Mouse (Mus musculus): ENCODE measurements around the gene Calcrl. TPM values are rescaled to one million over a fixed set of nuclear protein-coding genes. Genes with fewer than 3 reads are reported as not detected.

Gene Calcrl
- polyA plus RNA-seq, 1 experiment from 2014 or later: 23.6 TPM

GRCm38 (mm10) chr2:84388023-84388416 is 37.2 kb downstream of the Calcrl start:
- Histone ChIP-seq H3K36me3 (no peaks in the 10 kb centered on the region), H3K27me3 (no peaks in the 10 kb centered on the region), H3K4me2 (replicated peaks) (no peak overlapping the region), H3K9me3 (no peaks in the 10 kb centered on the region), H3K27ac (no peak overlapping the region), H3K4me1 (no peaks in the 10 kb centered on the region; the same call in 1 of the 2 replicates), H3K9ac (no peak overlapping the region), H3K4me3 (no peak overlapping the region)
- no peak for ATAC-seq (ENCODE audit: insufficient number of reproducible peaks, insufficient read depth, low FRiP score, low TSS enrichment)
- 65% methylated on average over 7 of the region's 7 CpGs for WGBS

DNA sequence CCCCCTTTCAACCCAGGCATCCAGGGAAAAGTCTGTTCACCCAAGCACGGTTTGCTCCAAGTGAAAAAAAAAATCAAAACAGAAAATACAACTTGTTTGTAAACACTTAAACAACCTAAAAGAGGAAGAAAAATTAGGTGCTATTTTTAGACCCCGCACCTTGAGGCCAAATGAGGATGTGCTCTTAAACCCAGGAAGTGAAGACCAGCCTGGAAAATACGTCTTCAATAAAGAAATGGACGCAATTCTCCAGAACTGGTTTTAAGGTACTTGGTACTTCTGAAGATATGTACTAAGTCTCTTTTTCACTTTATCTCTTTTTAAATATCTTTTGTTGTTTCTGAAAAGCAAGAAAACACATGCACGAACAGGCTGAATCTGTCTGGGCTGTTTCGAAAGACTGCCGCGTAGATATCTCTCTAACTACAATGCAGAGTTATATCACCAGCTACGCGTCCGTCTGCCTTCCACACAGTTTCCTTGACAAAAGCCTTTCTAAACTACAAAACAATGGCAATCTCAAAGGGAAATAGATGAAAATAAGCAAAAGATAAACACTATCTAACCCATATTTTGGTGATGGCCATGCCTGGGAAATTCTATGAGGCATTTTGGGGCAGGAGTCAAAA is 37.7 kb downstream of the Calcrl start:
- WGBS: 69% methylated on average over 11 of the region's 11 CpGs
- Histone ChIP-seq H3K9me3 (no peaks in the 10 kb centered on the region), H3K4me1 (no peaks in the 10 kb centered on the region; the same call in 1 of the 2 replicates), H3K4me3 (0 out of 2 replicates have a peak overlapping the region, but pooled peaks have one; percentile 6), H3K9ac (no peak overlapping the region), H3K27ac (no peak overlapping the region), H3K27me3 (no peaks in the 10 kb centered on the region), H3K4me2 (replicated peaks) (peak overlapping the region; percentile 29), H3K36me3 (no peaks in the 10 kb centered on the region)
- ATAC-seq (ENCODE audit: insufficient number of reproducible peaks, insufficient read depth, low FRiP score, low TSS enrichment): no peak

GRCm38 (mm10) chr2:84386563-84387393 is 38.4 kb downstream of the Calcrl start:
- H3K36me3 ChIP-seq: no peaks in the 10 kb centered on the region
- H3K9ac ChIP-seq: no peak overlapping the region
- H3K27ac ChIP-seq: no peak overlapping the region
- peak overlapping the region; percentile 29 for H3K4me2 ChIP-seq (replicated peaks)
- H3K27me3 ChIP-seq: no peaks in the 10 kb centered on the region
- no peak for ATAC-seq (ENCODE audit: insufficient number of reproducible peaks, insufficient read depth, low FRiP score, low TSS enrichment)
- H3K9me3 ChIP-seq: no peaks in the 10 kb centered on the region
- H3K4me1 ChIP-seq: no peaks in the 10 kb centered on the region; the same call in 1 of the 2 replicates
- 35% methylated on average over 18 of the region's 18 CpGs for WGBS
- 0 out of 2 replicates have a peak overlapping the region, but pooled peaks have one; percentile 6 for H3K4me3 ChIP-seq

DNA sequence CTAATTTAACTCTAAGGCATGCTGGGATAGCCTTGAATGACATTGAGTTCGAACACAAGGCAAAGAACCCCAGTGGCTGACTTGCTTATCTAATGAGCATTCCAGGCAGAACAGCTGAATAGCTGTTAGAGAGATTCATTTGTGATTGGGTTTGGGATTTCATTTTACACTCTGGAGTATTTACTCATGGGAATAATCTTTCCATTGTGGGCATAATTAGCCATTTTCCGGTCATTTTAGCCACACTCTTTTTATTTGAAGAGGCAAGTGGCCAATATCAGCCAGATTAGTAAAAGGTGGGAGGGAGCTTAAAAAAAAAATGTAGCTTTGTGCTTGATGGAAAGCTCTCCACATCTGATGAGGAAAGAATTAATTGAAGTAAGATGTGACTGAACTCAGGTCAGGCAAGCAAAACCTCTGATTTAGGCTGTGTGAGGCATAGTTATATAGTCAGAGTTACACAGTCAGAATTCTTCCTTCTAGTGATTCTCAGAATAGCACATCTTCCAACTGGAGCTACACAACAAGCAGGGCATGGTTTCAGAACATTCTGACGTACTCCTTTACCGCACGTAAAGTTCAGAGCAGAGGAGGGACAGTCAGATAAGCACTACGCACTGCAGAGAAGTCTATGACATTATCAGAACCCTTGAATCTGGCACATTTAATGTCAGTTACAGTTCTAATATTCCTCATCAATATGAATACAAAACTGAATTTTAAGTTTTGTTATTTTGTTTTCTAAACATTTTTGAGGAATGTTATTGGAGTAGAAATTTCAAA is 40.1 kb downstream of the Calcrl start:
- no peaks in the 10 kb centered on the region for H3K36me3 ChIP-seq
- H3K27ac ChIP-seq: no peak overlapping the region
- no peak overlapping the region for H3K4me2 ChIP-seq (replicated peaks)
- H3K27me3 ChIP-seq: no peaks in the 10 kb centered on the region
- H3K4me1 ChIP-seq: peaks cover 2% of the 10 kb centered on the region; the same call in 1 of the 2 replicates
- H3K9me3 ChIP-seq: no peaks in the 10 kb centered on the region
- no peak overlapping the region for H3K9ac ChIP-seq
- H3K4me3 ChIP-seq: no peak overlapping the region
- ATAC-seq (ENCODE audit: insufficient number of reproducible peaks, insufficient read depth, low FRiP score, low TSS enrichment): no peak
- WGBS: 68% methylated on average over 6 of the region's 6 CpGs

GRCm38 (mm10) chr2:84383828-84384227 is 41.4 kb downstream of the Calcrl start:
- no peaks in the 10 kb centered on the region for H3K9me3 ChIP-seq

DNA sequence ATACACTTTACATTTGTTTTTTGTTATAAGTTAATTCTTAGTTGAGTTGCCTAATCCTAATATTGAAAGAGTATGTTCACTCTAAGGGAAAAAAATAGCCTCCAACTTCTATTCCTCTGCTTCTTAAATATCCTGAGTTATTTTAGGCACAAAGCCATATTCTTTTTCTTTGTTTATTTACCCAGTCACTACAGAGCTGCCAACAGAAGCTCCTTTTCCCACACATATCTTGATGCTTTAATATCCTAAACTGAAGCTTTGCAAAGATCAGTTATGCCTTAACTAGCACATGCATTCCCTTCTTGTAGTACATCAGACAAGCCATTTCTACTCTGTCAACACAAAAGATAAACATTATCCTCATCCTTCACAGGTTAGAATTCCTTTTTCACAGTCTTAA is 42.7 kb downstream of the Calcrl start:
- no peak overlapping the region for H3K27ac ChIP-seq
- no peak overlapping the region for H3K9ac ChIP-seq
- ATAC-seq (ENCODE audit: insufficient number of reproducible peaks, insufficient read depth, low FRiP score, low TSS enrichment): no peak
- H3K27me3 ChIP-seq: no peaks in the 10 kb centered on the region
- peaks cover 2% of the 10 kb centered on the region; the same call in 1 of the 2 replicates for H3K4me1 ChIP-seq
- H3K36me3 ChIP-seq: no peaks in the 10 kb centered on the region
- H3K4me2 ChIP-seq (replicated peaks): no peak overlapping the region
- no peaks in the 10 kb centered on the region for H3K9me3 ChIP-seq
- H3K4me3 ChIP-seq: no peak overlapping the region

More at GRCm38 (mm10) chr2:84383828-84384227, 41.4 kb downstream of the Calcrl start:
- 81% methylated on average over 4 of the region's 4 CpGs for WGBS
- H3K4me3 ChIP-seq: no peak overlapping the region
- no peaks in the 10 kb centered on the region for H3K27me3 ChIP-seq
- ATAC-seq (ENCODE audit: insufficient number of reproducible peaks, insufficient read depth, low FRiP score, low TSS enrichment): no peak
- no peak overlapping the region for H3K27ac ChIP-seq
- peaks cover 2% of the 10 kb centered on the region; the same call in 1 of the 2 replicates for H3K4me1 ChIP-seq
- H3K9ac ChIP-seq: no peak overlapping the region
- H3K4me2 ChIP-seq (replicated peaks): no peak overlapping the region
- H3K36me3 ChIP-seq: no peaks in the 10 kb centered on the region

DNA sequence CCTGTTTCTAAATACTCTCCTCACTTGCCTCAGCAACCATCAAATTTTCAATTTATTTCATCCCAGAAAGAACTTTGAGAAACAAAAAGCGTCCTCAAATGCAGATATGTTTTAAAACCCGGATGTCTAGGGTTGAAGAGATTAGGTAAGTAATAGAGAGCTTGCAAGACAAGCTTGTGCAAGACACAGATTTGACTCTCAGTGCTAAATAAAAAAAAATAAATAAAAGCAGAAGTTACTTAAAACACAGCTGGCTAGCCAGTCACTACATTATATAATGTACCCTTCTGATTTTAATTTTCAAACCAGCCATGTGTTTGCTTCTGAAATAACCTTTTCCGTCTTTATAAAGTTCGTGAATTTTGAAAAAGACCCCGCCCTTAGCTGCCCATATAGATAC is 43.2 kb downstream of the Calcrl start:
- Histone ChIP-seq H3K9me3 (no peaks in the 10 kb centered on the region), H3K27me3 (no peaks in the 10 kb centered on the region), H3K27ac (no peak overlapping the region), H3K9ac (no peak overlapping the region), H3K4me1 (0 out of 2 replicates have a peak, but pooled peaks cover 2% of the 10 kb centered on the region), H3K4me3 (no peak overlapping the region), H3K4me2 (replicated peaks) (no peak overlapping the region), H3K36me3 (no peaks in the 10 kb centered on the region)
- 73% methylated on average over 5 of the region's 5 CpGs for WGBS
- no peak for ATAC-seq (ENCODE audit: insufficient number of reproducible peaks, insufficient read depth, low FRiP score, low TSS enrichment)

DNA sequence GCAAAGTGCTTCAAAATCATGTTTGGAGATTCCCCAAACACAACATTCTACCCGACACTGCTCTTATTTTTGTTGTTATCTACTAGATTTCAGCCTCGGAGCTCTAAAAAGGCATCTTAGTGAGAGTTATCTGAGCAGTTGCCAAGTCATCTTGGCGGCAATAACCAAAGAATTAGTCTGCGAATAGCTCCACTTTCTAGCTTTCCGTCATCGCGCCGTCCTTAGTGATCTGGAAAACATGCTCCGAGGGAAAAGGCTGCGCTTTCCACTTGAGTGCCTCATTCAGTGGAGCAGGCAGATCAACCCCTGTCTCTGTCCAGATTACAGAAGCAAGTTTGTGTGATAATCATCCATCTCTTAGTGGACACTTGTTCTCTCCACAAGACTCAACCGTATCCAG is 44.4 kb downstream of the Calcrl start:
- no peak overlapping the region for H3K4me3 ChIP-seq
- no peak overlapping the region for H3K4me2 ChIP-seq (replicated peaks)
- WGBS: 77% methylated on average over 11 of the region's 11 CpGs
- 0 out of 2 replicates have a peak, but pooled peaks cover 2% of the 10 kb centered on the region for H3K4me1 ChIP-seq
- no peak overlapping the region for H3K27ac ChIP-seq
- no peaks in the 10 kb centered on the region for H3K36me3 ChIP-seq
- no peaks in the 10 kb centered on the region for H3K9me3 ChIP-seq
- no peaks in the 10 kb centered on the region for H3K27me3 ChIP-seq
- ATAC-seq (ENCODE audit: insufficient number of reproducible peaks, insufficient read depth, low FRiP score, low TSS enrichment): no peak
- no peak overlapping the region for H3K9ac ChIP-seq

DNA sequence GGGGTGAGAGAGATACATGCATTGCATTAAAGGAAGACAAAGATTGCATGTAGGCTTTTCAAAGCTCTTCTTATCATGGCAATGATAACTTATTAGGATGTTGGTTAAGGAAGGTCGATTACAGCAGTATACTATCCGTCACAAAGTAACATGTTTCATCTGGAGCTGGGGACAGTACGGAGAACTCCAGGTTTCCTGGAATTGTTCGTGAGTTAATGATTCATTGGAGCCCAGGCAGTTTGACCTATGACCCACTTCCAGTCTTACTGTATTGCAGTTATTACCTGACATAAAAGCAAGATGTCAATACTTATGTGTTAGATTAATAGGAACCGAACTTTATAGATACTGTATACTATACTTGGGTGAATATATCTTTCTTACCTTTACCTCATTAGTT is 46.5 kb downstream of the Calcrl start:
- Histone ChIP-seq H3K4me3 (no peak overlapping the region), H3K9me3 (no peaks in the 10 kb centered on the region), H3K4me2 (replicated peaks) (no peak overlapping the region), H3K27me3 (no peaks in the 10 kb centered on the region), H3K36me3 (no peaks in the 10 kb centered on the region), H3K4me1 (0 out of 2 replicates have a peak, but pooled peaks cover 2% of the 10 kb centered on the region), H3K27ac (no peak overlapping the region), H3K9ac (no peak overlapping the region)
- WGBS: 76% methylated on average over 5 of the region's 5 CpGs
- ATAC-seq (ENCODE audit: insufficient number of reproducible peaks, insufficient read depth, low FRiP score, low TSS enrichment): no peak

DNA sequence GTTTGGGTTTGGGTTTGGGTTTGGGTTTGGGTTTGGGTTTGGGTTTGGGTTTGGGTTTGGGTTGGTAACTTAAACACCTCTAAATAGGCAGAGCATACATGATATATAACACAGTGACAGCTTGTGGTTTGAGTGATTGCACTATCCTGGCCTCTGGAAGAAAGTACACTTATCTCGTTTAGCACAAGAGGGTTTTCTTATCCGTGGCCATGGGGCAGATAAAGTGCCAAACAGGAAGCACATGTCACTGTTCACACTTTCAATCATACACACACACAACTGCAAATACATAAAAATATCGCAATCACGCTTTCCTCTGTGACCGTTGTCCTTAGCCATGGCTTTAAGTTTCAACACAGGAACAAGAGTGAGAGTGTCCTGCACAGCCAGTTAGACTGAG is 56.0 kb downstream of the Calcrl start:
- Histone ChIP-seq H3K4me1 (no peaks in the 10 kb centered on the region), H3K27ac (no peak overlapping the region), H3K27me3 (no peaks in the 10 kb centered on the region), H3K9ac (no peak overlapping the region), H3K4me2 (replicated peaks) (no peak overlapping the region), H3K36me3 (no peaks in the 10 kb centered on the region), H3K4me3 (no peak overlapping the region), H3K9me3 (no peaks in the 10 kb centered on the region)
- no peak for ATAC-seq (ENCODE audit: insufficient number of reproducible peaks, insufficient read depth, low FRiP score, low TSS enrichment)
- 55% methylated on average over 5 of the region's 5 CpGs for WGBS

- ATAC-seq (ENCODE audit: insufficient number of reproducible peaks, insufficient read depth, low FRiP score, low TSS enrichment): no peak
- Histone ChIP-seq H3K27me3 (no peaks in the 10 kb centered on the region), H3K9ac (no peak overlapping the region), H3K27ac (no peak overlapping the region), H3K4me2 (replicated peaks) (no peak overlapping the region), H3K36me3 (no peaks in the 10 kb centered on the region), H3K4me1 (no peaks in the 10 kb centered on the region), H3K4me3 (no peak overlapping the region), H3K9me3 (no peaks in the 10 kb centered on the region)
Measured at GRCm38 (mm10) chr2:84366742-84367141, 58.5 kb downstream of the Calcrl start.

Measured in embryonic facial prominence, embryonic 12.5 days (tissue).